Mouse (Mus musculus): ENCODE data around the gene Cc2d2a.

- no peak for TF ChIP-seq CTCF (IDR thresholded peaks at IDR 0.05; ENCODE audit: borderline replicate concordance, control insufficient read depth, extremely low read depth, insufficient read depth, low read length, poor library complexity)
- no peak for TF ChIP-seq POLR2A (IDR thresholded peaks at IDR 0.05; ENCODE audit: control insufficient read depth, extremely low read depth, insufficient read depth, low read length, poor library complexity)
Observed at GRCm38 (mm10) chr5:43728375-43729165, 66.4 kb downstream of the Cc2d2a start.

All from thymus, adult 2 months (tissue).